Mouse (Mus musculus) hindbrain, embryonic 13.5 days (tissue): ENCODE results near the gene Nrgn. TPM values are rescaled to one million over a fixed set of nuclear protein-coding genes. Genes with fewer than 3 reads are reported as not detected.

Experiments
- ATAC-seq: fragments of 200-750 bp; cut with Nextera tagmentation; 2 replicates; pipeline ENCODE4 v1.8.0; 2017; ENCODE audit warnings: moderate TSS enrichment; ENCODE audit not compliant: low FRiP score
- H3K27ac ChIP-seq: fragments of 300-500 bp; sonication (generic); 2 replicates; pipeline ENCODE4 v1.5.1; 2015; ENCODE audit warnings: inconsistent platforms, mild to moderate bottlenecking, moderate library complexity
- H3K27me3 ChIP-seq: fragments of 300-500 bp; sonication (generic); 2 replicates; pipeline ENCODE4 v1.6.1; 2015; ENCODE audit warnings: mild to moderate bottlenecking, inconsistent platforms
- H3K36me3 ChIP-seq: fragments of 300-500 bp; sonication (generic); 2 replicates; pipeline ENCODE4 v1.6.1; 2015; ENCODE audit warnings: mild to moderate bottlenecking, inconsistent platforms
- H3K4me1 ChIP-seq: fragments of 300-500 bp; sonication (generic); replicated peaks from 2 replicates; pipeline ENCODE4 v1.6.1; 2015; ENCODE audit warnings: inconsistent platforms
- H3K4me2 ChIP-seq: fragments of 300-500 bp; sonication (generic); 2 replicates; pipeline ENCODE4 v1.6.1; 2015; ENCODE audit warnings: inconsistent platforms, mild to moderate bottlenecking, moderate library complexity
- H3K4me3 ChIP-seq: fragments of 300-500 bp; sonication (generic); 2 replicates; pipeline ENCODE4 v1.5.1; 2015; ENCODE audit warnings: mild to moderate bottlenecking, inconsistent platforms
- H3K9ac ChIP-seq: fragments of 300-500 bp; sonication (generic); 2 replicates; pipeline ENCODE4 v1.6.1; 2015; ENCODE audit warnings: mild to moderate bottlenecking, inconsistent platforms
- H3K9me3 ChIP-seq: fragments of 300-500 bp; sonication (generic); 2 replicates; pipeline ENCODE4 v1.6.1; 2016; ENCODE audit warnings: inconsistent platforms
- WGBS: fragments of 180-500 bp; shearing (Covaris S2); methylation state at CpG from one replicate; pipeline ENCODE4 v1.1.7; 2015; 5-methylcytosine and 5-hydroxymethylcytosine counted together
- polyA plus RNA-seq: library from polyadenylated mRNA; unstranded; fragments of >200 nt; fragmentation: Nextera tagmentation; extraction: Ambion mirVana; gene quantifications from 2 replicates; pipeline ENCODE4 v1.2.1, GENCODE M21; 2015

Gene Nrgn
- polyA plus RNA-seq, 1 experiment from 2014 or later, result 14.9 TPM

GRCm38 (mm10) chr9:37517467-37517866 lies 35.2 kb downstream of the Nrgn start:
- Histone ChIP-seq H3K4me3 (no peak overlapping the region), H3K36me3 (peaks cover 27% of the 10 kb centered on the region), H3K4me2 (no peak overlapping the region), H3K27ac (no peak overlapping the region), H3K4me1 (peaks cover 9% of the 10 kb centered on the region; the same call in 1 of the 2 replicates), H3K27me3 (no peaks in the 10 kb centered on the region), H3K9me3 (no peaks in the 10 kb centered on the region), H3K9ac (no peak overlapping the region)
- 77% methylated on average over 1 of the region's 1 CpGs for WGBS
- ATAC-seq, result no peak

DNA sequence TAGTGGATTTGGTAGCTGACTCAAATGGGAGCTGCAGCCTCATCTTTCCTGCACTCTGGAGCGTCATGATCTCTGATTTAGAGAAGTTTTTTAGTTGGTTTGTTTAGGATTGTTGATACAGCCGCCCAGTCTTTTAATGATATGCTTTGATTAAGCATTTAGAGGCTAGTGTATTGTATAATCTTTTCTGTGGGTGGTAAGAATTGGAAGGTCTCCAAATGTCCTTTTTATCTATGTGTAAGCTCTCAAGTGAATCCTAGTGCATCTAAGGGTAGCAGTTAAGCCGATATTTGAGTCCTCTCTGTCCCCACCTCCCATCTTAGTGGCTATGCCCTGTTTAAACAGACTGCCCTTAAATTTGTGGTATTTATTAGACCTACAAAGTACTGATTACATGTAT lies 38.2 kb downstream of the Nrgn start:
- H3K9ac ChIP-seq, result no peak overlapping the region
- no peak overlapping the region for H3K4me3 ChIP-seq
- WGBS, result 91% methylated on average over 3 of the region's 3 CpGs
- no peaks in the 10 kb centered on the region for H3K9me3 ChIP-seq
- no peak overlapping the region for H3K27ac ChIP-seq
- H3K4me1 ChIP-seq, result peaks cover 9% of the 10 kb centered on the region; the same call in 1 of the 2 replicates
- ATAC-seq, result no peak
- H3K4me2 ChIP-seq, result no peak overlapping the region
- no peaks in the 10 kb centered on the region for H3K27me3 ChIP-seq
- peaks cover 7% of the 10 kb centered on the region for H3K36me3 ChIP-seq

GRCm38 (mm10) chr9:37512097-37512496 lies 40.6 kb downstream of the Nrgn start:
- ATAC-seq, result no peak
- no peaks in the 10 kb centered on the region for H3K9me3 ChIP-seq
- peaks cover 9% of the 10 kb centered on the region; the same call in 1 of the 2 replicates for H3K4me1 ChIP-seq
- 88% methylated on average over 2 of the region's 2 CpGs for WGBS
- H3K27me3 ChIP-seq, result no peaks in the 10 kb centered on the region
- no peaks in the 10 kb centered on the region for H3K36me3 ChIP-seq
- no peak overlapping the region for H3K27ac ChIP-seq
- no peak overlapping the region for H3K9ac ChIP-seq
- H3K4me2 ChIP-seq, result no peak overlapping the region
- H3K4me3 ChIP-seq, result no peak overlapping the region

DNA sequence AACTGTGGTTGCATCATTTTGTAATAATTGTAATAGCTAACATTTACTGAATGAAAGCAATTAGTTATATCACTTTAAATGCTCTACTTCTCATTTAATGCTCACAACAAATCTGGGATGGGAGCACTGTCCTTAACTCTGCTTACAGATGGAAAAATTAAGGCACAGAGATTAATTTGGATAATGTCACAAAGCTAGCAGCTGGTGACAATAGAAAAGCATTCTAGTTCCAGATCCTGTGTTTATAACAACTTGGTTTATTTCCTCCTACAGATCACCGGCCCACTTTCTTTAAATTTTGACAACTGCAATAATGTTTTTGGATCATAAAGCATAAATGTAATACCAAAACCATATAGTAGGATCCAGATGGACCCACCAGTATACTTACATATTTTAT lies 46.7 kb downstream of the Nrgn start:
- H3K27ac ChIP-seq, result no peak overlapping the region
- no peak overlapping the region for H3K4me2 ChIP-seq
- no peaks in the 10 kb centered on the region for H3K4me1 ChIP-seq
- no peaks in the 10 kb centered on the region for H3K36me3 ChIP-seq
- no peaks in the 10 kb centered on the region for H3K27me3 ChIP-seq
- no peak for ATAC-seq
- 95% methylated on average over 1 of the region's 1 CpGs for WGBS
- no peak overlapping the region for H3K9ac ChIP-seq
- no peak overlapping the region for H3K4me3 ChIP-seq
- H3K9me3 ChIP-seq, result no peaks in the 10 kb centered on the region

- no peak for ATAC-seq
- H3K4me2 ChIP-seq, result no peak overlapping the region
- H3K4me1 ChIP-seq, result no peaks in the 10 kb centered on the region
- no peak overlapping the region for H3K9ac ChIP-seq
- no peaks in the 10 kb centered on the region for H3K9me3 ChIP-seq
- no peaks in the 10 kb centered on the region for H3K36me3 ChIP-seq
- no peaks in the 10 kb centered on the region for H3K27me3 ChIP-seq
- H3K4me3 ChIP-seq, result no peak overlapping the region
- H3K27ac ChIP-seq, result no peak overlapping the region
Measured at GRCm38 (mm10) chr9:37504348-37504747, 48.4 kb downstream of the Nrgn start.

- H3K4me2 ChIP-seq, result no peak overlapping the region
- no peaks in the 10 kb centered on the region for H3K9me3 ChIP-seq
- H3K9ac ChIP-seq, result no peak overlapping the region
- H3K36me3 ChIP-seq, result no peaks in the 10 kb centered on the region
- H3K4me1 ChIP-seq, result no peaks in the 10 kb centered on the region
- H3K4me3 ChIP-seq, result no peak overlapping the region
- no peak overlapping the region for H3K27ac ChIP-seq
- no peak for ATAC-seq
- 95% methylated on average over 1 of the region's 1 CpGs for WGBS
- no peaks in the 10 kb centered on the region for H3K27me3 ChIP-seq
Measured at GRCm38 (mm10) chr9:37501170-37501569, 51.5 kb downstream of the Nrgn start.

DNA sequence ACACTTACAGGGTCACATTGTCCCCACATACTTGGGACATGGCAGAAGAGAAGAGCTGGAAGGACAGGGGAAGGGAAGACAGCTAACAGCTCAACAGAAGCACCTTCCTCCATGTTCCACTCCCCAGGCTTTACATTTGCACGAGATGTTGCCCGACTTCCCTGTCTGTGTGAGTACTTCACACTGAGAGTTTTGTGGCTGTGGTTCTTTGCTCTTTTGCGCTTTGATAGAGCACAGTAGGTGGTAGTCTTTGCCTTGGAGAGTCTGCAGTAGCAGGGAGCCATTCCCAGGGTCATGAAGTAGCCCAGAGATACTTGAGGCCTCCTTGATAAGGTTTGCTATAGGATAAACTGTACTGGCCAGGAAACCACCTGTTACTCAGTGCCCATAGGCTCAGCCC lies 52.5 kb downstream of the Nrgn start:
- H3K4me2 ChIP-seq, result no peak overlapping the region
- H3K4me3 ChIP-seq, result no peak overlapping the region
- H3K36me3 ChIP-seq, result no peaks in the 10 kb centered on the region
- no peaks in the 10 kb centered on the region for H3K9me3 ChIP-seq
- no peaks in the 10 kb centered on the region for H3K4me1 ChIP-seq
- 76% methylated on average over 3 of the region's 3 CpGs for WGBS
- no peak overlapping the region for H3K27ac ChIP-seq
- H3K27me3 ChIP-seq, result no peaks in the 10 kb centered on the region
- no peak overlapping the region for H3K9ac ChIP-seq
- ATAC-seq, result no peak

- Histone ChIP-seq H3K9me3 (no peaks in the 10 kb centered on the region), H3K9ac (no peak overlapping the region), H3K4me2 (no peak overlapping the region), H3K4me1 (peaks cover 7% of the 10 kb centered on the region; the same call in 1 of the 2 replicates), H3K36me3 (no peaks in the 10 kb centered on the region), H3K27me3 (no peaks in the 10 kb centered on the region), H3K27ac (no peak overlapping the region), H3K4me3 (no peak overlapping the region)
- no peak for ATAC-seq
Measured at GRCm38 (mm10) chr9:37496325-37496724, 56.4 kb downstream of the Nrgn start.

- WGBS, result 82% methylated on average over 3 of the region's 3 CpGs
- H3K4me3 ChIP-seq, result no peak overlapping the region
Measured at GRCm38 (mm10) chr9:37495761-37496160, 56.9 kb downstream of the Nrgn start.

More at GRCm38 (mm10) chr9:37495761-37496160, 56.9 kb downstream of the Nrgn start:
- Histone ChIP-seq H3K27me3 (no peaks in the 10 kb centered on the region), H3K36me3 (no peaks in the 10 kb centered on the region), H3K4me1 (peaks cover 13% of the 10 kb centered on the region), H3K4me2 (no peak overlapping the region), H3K9ac (no peak overlapping the region), H3K9me3 (no peaks in the 10 kb centered on the region), H3K27ac (no peak overlapping the region)
- ATAC-seq, result no peak

Other genes starting within 250 kb of the Nrgn start
- 8.0 TPM in 2 replicates for gene Ccdc15, start 204.5 kb downstream of the Nrgn start, polyA plus RNA-seq
- gene Hepacam, start 185.6 kb downstream of the Nrgn start, polyA plus RNA-seq, result 5.4 and 7.4 TPM in 2 replicates
- gene Robo4, start 151.0 kb downstream of the Nrgn start, polyA plus RNA-seq, result 5.7 and 6.5 TPM in 2 replicates
- 64.6 and 91.3 TPM in 2 replicates for gene Robo3, start 119.7 kb downstream of the Nrgn start, polyA plus RNA-seq
- gene Msantd2, start 63.6 kb downstream of the Nrgn start, polyA plus RNA-seq, result 35.4 and 39.2 TPM in 2 replicates
- 41.1 and 43.4 TPM in 2 replicates for gene Esam, start 24.8 kb downstream of the Nrgn start, polyA plus RNA-seq
- 0.82 and 1.6 TPM in 2 replicates for gene Vsig2, start 13.6 kb downstream of the Nrgn start, polyA plus RNA-seq
- 10.9 and 11.6 TPM in 2 replicates for gene Siae, start 2.8 kb upstream of the Nrgn start, polyA plus RNA-seq
- 16.1 and 17.1 TPM in 2 replicates for gene Spa17, start 60.8 kb upstream of the Nrgn start, polyA plus RNA-seq
- 89.2 and 95.8 TPM in 2 replicates for gene Tbrg1, start 104.4 kb upstream of the Nrgn start, polyA plus RNA-seq
- gene Panx3, start 116.3 kb upstream of the Nrgn start, polyA plus RNA-seq, result 0.08 and 0.47 TPM in 2 replicates
- not detected in 2 replicates for gene Olfr160, start 163.3 kb upstream of the Nrgn start, polyA plus RNA-seq
- gene Olfr874, start 192.2 kb upstream of the Nrgn start, polyA plus RNA-seq, result not detected in 2 replicates
- not detected in 2 replicates for gene Olfr875, start 219.0 kb upstream of the Nrgn start, polyA plus RNA-seq